Mouse (Mus musculus) left cerebral cortex, adult 11 months (tissue): ENCODE results near the gene Plb1.

ENCODE experiments used
- DNase-seq: peaks from one replicate; pipeline ENCODE4 v3.0.0; 2022; ENCODE audit warnings: low spot score

The Plb1 gene

GRCm38 (mm10) chr5:32395101-32395892, 162.8 kb downstream of the Plb1 start:
- no peak for DNase-seq

GRCm38 (mm10) chr5:32397719-32398118, 165.2 kb downstream of the Plb1 start:
- no peak for DNase-seq

GRCm38 (mm10) chr5:32400926-32401325, 168.4 kb downstream of the Plb1 start:
- no peak for DNase-seq

- DNase-seq = peak; percentile 37
Observed at GRCm38 (mm10) chr5:32403082-32403953, 170.8 kb downstream of the Plb1 start.

- no peak for DNase-seq
Observed at GRCm38 (mm10) chr5:32405199-32405855, 172.8 kb downstream of the Plb1 start.

GRCm38 (mm10) chr5:32408771-32409170, 176.3 kb downstream of the Plb1 start:
- no peak for DNase-seq

- no peak for DNase-seq
Observed at GRCm38 (mm10) chr5:32409747-32410146, 177.2 kb downstream of the Plb1 start.

- DNase-seq = no peak
Observed at GRCm38 (mm10) chr5:32410954-32411688, 178.6 kb downstream of the Plb1 start.

- no peak for DNase-seq
Observed at GRCm38 (mm10) chr5:32412186-32412950, 179.9 kb downstream of the Plb1 start.

- no peak for DNase-seq
Observed at GRCm38 (mm10) chr5:32413083-32413482, 180.6 kb downstream of the Plb1 start.

- no peak for DNase-seq
Observed at GRCm38 (mm10) chr5:32413569-32413968, 181.1 kb downstream of the Plb1 start.

- DNase-seq = no peak
Observed at GRCm38 (mm10) chr5:32414461-32414985, 182.0 kb downstream of the Plb1 start.

- no peak for DNase-seq
Observed at GRCm38 (mm10) chr5:32415554-32415953, 183.0 kb downstream of the Plb1 start.
